Mouse (Mus musculus): ENCODE measurements around the gene Ap2s1.

The Ap2s1 gene

DNA sequence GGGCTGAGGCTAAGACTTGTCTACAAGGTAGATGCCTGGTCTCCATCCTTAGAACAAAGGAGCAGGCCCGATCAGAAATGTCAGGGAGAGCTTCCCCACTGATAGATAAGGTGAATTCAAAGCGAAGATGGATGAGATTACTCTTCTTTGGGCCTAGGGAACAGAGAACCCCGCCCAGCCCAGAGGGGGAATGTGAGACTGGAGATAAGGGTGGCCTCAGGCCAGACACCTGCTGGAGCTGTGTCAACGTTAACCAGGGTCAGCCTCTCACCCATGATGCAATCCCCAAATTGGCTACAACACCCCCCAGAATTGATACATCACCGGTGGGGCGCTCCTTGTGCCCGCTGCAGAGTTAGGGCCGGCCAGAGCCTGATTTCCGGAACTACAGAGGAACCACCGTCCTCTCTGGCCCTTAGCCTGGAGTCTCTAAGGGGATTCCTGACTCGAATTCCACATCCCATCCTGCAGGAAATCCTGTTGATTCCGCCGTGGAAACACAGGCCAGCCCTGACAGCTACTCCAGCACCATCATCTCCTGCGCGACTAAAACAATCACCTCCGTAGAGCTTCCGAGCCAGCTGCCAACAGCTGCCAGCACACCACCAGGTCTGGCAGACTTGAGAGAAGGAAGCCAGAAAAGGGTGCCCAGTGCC, 17.3 kb downstream of the Ap2s1 start:
- no peak for DNase-seq (ENCODE audit: low spot score)

DNA sequence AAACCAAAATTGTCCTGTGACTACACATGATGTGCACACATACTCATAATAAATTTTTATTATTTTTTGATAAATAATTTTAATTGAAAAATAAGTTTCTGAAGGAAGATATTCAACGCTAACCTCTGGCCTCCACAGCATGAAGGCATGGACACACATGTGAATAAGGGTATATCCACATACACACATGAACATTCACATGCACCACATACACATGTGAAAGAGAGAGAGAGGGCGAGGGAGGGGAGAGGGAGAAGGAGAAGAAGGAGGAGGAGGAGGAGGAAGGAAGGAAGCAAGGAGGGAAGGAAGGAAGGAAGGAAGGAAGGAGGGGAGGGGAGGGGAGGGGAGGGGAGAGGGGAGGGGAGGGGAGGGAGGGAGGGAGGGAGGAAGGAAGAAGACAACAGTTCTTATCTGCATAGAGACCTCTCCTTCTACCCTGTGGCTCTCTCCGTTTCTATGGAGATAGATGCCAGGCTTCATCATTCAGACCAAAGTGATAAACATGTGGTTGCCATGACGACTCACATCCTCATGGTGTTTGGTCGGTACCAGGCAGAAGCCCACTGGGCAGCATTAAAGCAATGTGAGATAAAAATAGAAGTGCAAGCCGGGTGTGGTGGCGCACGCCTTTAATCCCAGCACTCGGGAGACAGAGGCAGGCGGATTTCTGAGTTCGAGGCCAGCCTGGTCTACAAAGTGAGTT, 20.8 kb downstream of the Ap2s1 start:
- DNase-seq (ENCODE audit: low spot score), result no peak

GRCm38 (mm10) chr7:16760292-16760691, 22.1 kb downstream of the Ap2s1 start:
- no peak for DNase-seq (ENCODE audit: low spot score)

DNA sequence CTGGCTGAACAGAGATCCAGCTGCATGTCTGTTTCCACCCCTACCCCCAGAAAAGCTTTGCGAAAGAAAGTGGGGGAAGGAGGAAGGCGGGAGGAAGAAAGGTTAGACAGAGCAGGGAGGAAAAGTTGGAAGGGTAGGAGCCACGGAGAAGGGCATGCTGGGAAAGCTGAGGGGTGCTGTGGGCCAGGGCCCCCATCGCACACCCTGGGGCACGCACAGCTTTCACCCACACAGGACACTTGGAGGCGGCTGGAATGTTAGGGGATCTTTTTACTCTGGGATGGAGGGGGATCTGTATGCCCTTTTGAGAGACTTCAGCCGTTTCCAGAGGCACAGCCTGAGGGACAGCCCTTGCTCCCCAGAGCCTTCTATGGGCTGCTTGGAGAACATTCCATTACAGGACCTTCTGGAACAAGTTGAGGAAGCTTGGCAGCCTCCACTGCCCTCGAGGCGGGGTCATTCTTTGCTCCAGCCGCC, 22.8 kb downstream of the Ap2s1 start:
- no peak for DNase-seq (ENCODE audit: low spot score)

- DNase-seq (ENCODE audit: low spot score), result no peak
Measured at GRCm38 (mm10) chr7:16761630-16762029, 23.4 kb downstream of the Ap2s1 start.

DNA sequence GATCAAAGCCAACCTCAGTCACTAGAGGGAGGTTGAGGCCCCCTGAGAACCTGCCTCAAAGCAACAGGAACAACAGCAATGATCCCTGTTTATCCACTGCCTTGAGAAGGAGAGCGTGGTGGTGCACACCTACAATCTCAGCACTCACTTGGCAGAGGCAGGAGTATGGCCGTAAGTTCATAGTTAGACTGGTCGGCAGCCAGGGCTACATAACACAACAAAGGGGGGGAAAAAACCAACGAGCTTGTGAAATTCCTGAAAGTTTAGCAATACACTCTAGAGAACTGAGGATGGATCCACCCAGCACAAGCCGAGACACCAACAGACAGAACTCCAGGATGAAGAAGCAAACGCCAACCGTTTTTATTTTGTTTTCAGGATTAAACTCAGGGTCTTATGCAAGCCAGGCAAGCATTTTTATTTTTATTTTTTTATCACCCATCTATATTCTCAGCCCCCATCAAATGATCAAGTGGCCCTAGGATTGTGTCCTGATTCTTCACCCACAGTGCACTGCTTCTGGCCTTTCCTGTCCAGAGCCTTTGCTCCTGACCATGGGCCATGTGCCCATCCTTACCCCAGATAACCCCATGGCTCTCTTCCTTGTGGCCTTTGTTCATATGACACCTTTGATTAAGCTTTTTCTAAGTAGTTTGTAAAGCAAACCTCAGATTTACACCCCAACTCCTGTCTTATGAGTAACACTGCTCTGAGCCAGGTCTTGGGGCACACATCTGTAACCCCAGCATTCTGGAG, 25.4 kb downstream of the Ap2s1 start:
- no peak for DNase-seq (ENCODE audit: low spot score)

DNA sequence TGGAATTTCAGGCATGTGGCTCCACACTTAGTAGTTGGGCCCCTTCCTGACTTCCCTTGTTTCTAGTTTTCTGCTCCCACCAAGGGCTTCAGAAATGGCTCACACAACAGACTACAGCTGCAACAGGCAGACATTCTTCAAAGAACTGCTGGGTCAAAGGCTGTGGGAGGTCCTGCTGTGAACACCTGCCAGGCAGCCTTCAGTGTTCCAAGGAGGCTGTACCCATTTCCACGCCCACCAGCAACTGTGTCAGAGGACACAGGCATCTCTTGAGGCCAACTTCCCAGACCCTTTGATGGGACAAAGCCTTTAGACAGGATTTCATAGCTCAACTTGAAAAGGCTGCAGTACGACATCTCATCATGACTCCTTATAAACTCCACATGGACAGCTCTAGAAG, 28.2 kb downstream of the Ap2s1 start:
- DNase-seq (ENCODE audit: low spot score), result no peak

DNA sequence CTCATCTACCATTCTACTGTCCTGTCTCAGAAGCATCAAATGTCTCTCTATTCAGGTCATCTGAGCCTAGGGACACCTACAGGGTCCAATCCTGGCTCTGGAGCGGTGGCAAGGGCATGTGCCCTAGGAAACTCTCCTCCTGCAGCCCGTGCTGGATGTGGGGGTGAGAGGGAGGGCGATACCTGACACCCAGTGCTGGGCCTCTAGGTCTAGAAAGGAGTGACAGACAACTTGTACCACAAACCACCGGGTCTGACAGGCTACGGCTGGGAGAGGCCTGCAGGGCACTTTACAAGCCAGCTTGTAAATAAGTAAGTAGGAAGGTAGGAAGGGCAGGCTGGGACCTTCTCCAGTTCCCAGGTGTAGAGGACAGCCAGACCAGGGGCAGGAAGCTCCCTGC, 37.7 kb downstream of the Ap2s1 start:
- no peak for DNase-seq (ENCODE audit: low spot score)

DNA sequence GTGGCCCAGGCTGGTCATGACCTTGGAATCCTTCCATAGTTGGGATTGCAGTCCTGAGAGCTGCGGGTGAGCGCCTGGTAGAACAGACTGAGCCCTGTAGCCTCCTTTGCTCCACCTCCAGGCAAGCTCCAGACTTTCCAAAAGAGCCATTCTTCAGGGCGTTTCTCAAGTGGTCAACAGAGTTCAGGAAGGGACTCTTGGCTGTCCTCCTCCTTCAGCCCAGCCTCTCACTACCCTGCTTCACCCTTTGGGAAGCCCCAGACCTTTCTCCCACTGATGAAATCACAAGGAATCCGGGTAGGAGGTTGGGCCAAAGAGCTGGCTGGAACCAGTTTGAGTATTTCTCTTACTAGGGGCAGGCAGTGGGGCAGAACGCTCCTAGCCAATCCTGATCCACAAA, 41.9 kb downstream of the Ap2s1 start:
- DNase-seq (ENCODE audit: low spot score), result no peak

DNA sequence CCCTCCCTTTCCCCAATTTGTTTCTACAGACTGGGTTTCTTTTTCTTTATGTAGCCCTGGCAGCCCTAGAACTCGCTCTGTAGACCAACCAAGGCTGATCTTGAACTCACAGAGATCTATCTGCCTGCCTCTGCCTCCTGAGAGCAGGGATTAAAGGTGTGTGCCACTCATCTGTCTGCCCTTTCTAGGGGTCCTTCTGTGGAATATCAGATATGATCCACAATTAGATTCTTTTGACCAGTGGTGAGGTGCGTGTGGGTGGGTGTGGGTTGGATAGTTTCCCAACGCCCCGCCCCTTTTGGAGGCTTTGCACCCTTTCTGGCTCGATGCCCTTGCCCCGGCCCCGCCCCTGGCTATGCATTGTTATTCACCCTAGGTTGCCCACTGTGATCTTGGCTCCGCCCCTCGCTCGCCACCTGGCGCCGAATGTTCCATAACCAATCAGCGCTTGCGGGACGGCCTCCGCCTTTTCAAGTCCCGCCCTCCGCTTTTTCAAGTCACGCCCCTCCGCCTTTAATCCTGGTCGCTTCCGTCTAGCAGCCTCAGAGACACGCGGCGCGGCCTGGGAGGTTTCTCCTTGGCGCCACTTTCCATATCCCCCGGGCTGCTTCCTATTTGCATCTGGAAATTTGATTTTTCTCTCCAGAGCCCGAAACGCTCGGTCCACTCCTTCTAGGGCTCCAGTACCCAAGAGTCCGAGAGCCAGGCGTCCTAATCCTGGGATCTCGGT, 42.8 kb downstream of the Ap2s1 start, which contains the start of gene Slc1a5:
Slc1a5 (plus strand) TSS at position 516 of the 730 bp plus-strand sequence.
- DNase-seq (ENCODE audit: low spot score), result peak; percentile 88

DNA sequence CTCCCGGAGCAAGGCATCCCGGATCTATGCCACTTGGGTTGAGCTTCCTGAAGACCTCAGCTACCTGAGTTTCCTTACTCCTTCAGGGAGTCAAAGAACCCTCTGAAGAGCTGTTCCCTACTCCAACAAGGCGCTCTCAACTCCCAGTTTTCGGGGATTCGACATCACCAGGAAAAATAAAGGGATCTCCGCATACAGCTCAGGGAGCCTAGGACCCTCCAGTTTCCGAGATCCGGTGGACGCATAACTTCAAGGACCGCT, 43.3 kb downstream of the Ap2s1 start:
- DNase-seq (ENCODE audit: low spot score), result no peak

GRCm38 (mm10) chr7:16781816-16782554, 43.8 kb downstream of the Ap2s1 start:
- DNase-seq (ENCODE audit: low spot score), result peak; percentile 26

- no peak for DNase-seq (ENCODE audit: low spot score)
Measured at GRCm38 (mm10) chr7:16782555-16783125, 44.4 kb downstream of the Ap2s1 start.

GRCm38 (mm10) chr7:16783224-16783688, 45.0 kb downstream of the Ap2s1 start:
- DNase-seq (ENCODE audit: low spot score), result peak; percentile 74

DNA sequence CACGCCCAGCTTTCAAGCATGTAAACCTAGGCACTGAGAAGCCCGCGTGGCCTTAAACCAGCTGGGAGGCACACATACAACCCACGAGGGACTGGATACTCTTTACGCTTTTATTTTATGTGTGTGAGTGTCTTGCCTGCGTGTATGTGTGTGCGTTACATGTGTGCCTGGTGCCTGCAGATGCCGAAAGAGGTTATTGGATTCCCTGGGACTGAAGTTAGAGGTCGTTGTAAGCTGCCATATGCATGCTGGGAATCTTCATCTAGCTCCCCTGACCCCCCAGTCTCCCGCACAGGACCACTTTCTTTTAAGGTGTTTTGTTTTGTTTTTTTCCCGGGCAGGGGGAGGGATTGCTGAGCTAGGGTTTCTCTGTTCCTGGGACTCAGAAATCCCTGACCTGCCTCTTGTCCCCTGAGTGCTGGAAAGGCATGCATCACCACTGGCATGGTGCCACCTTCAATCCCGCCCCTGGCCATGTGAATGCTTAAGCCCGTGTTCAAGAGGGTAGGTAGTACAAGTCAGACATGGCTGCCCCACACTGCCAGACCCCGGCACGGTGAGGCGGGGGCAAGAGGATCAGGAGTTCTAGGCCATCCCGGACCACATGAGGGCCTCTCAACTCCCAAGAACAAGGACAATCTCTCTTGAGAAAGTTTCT, 45.7 kb downstream of the Ap2s1 start:
- DNase-seq (ENCODE audit: low spot score), result peak; percentile 55

DNA sequence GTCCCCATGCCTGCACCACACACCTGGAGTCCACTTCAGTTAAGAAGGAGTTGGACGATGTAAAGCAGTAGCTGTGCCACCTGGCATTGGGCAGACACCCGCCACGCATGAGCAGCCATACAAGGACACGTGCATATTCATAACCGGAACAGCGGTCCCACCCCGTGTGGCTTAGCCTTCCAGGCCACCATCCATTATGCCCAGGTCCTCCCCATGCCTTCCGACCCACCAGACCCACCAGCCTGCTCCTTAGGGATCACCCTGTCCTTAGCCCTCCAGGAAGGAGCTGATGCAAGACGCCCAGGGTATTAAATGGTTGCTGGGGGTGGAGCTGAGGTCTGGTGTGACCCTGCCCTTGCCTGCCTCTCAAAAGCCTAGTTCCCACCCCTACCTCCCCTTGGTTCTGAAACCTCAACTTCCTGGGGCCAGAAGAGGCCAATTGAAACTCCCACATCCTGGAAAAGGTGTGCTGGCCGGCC, 46.3 kb downstream of the Ap2s1 start:
- DNase-seq (ENCODE audit: low spot score), result peak; percentile 18

DNA sequence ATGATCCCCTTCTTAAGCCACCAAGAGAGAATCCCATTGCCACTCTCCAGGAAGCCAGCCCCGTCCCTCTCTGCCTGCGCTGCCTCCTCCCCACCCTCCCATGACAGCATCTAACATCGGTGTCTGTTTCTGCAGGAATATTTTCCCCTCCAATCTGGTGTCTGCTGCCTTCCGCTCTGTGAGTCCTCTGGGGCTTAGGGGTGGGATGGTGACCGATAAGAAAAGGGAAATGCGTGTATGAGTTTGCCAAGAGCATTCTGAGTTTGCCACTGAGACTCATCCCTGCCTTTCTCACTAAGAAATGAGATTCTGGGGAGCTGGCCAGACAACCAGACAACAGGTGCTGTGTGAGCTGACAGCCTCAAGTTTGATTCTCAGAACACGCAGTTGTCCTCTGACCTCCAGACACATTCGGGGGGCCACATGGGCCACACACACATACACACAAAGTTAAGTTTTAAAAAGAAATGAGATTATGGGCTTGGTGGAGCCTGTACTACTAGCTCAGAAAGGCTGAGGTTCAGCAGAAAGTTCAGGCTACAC, 47.4 kb downstream of the Ap2s1 start:
- no peak for DNase-seq (ENCODE audit: low spot score)

DNA sequence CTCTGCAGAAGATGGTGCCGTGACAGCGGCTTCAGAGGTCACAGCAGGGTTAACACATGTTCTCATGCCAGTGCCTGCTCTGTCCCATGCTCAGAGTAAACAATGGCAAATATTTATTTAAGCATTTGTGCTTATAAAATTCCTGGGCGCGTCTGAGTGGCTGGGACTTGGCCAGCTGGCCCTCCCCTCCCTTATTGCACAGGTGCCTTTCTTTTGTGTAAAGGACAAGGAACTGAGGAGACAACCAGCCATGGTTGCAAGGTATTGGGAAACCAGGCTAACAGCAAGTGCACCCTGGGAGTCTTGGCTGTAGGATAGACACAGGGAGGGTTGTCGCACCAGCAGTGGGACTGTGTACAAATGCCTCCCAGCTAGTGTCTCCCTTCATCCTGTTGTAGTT, 54.1 kb downstream of the Ap2s1 start:
- no peak for DNase-seq (ENCODE audit: low spot score)

DNA sequence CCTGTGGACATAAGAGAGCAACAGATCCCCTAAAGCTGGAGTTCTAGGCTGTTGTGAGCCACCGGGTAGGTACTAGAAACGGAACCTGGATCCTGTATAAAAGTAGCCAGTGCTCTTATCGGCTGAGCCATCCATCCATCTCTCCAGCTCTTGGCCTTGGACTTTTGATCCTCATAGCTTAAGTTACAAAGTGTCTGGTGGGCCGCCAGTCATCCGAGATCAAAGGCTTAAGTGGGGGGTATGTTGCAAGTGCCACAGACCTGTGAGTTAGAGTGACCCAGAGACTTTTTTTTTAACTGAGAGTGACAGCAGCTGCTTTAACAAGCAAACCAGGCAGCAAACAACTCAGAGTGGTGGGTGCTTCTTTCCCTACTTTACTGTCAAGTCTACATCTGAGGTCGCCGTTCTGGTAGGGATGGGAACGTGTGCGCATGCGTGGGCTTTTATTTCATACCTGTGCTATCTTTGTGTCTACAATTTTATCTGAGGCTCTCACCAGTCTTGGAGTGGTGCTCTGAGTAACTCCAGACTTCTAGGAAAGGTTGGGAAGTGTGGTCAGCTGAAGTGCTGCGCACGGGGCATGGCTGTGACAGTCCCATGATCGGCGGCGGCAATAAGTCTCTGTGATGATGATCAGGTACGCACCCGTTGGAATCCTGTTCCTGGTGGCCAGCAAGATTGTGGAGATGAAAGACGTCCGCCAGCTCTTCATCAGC, 55.0 kb downstream of the Ap2s1 start:
- DNase-seq (ENCODE audit: low spot score), result no peak

DNA sequence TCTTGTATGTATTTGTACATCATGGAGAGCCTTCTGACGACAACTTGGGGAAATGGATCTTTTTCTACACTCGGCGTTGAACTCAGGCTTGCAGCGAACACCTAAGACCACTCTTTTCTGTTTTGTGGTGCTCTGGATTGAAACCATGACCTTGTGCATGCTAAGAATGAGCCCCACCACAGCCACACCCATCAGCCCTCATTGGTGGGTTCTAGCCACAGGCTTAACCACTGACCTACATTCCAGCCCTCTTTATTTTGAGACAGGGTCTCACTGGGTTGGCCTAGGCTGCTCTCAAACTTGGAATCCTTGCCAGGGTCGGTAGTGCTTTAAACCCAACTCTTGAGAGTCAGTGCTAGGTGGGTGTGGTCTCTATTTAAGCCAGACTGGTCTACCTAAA, 56.7 kb downstream of the Ap2s1 start:
- DNase-seq (ENCODE audit: low spot score), result no peak
